Mouse (Mus musculus) liver, embryonic 14.5 days (tissue): ENCODE data around the gene Ngb.

Experiments used
- CTCF ChIP-seq: IDR thresholded peaks from 2 replicates; pipeline ENCODE4 v1.5.1; 2016; ENCODE audit warnings: antibody characterized with exemption, low read depth, control low read depth
- EP300 ChIP-seq: IDR thresholded peaks from 2 replicates; pipeline ENCODE4 v1.6.1; 2016; ENCODE audit warnings: antibody characterized with exemption, low read depth

DNA sequence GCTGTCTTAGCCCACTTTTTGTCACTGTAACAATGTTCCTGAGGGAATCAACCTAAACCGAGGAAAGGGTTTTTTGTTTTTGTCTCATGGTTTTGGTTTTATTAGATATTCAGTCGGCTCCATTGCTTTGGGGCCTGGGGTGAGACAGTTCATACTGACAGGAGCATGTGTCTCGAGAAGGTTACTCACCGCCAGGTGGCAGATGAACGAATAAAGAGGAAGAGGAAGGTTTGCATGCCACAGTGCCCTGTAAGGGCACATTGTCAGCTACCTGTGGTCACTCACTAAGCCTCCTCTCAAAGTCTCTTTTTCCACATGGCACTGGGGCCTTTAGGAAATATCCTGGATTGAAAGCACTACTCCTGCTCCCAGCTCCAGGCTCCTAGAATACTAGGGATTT lies 31.8 kb downstream of the Ngb start:
- TF ChIP-seq CTCF, result no peak
- TF ChIP-seq EP300, result no peak
